Mouse (Mus musculus): ENCODE measurements around the gene 4930518I15Rik.

4930518I15Rik gene

DNA sequence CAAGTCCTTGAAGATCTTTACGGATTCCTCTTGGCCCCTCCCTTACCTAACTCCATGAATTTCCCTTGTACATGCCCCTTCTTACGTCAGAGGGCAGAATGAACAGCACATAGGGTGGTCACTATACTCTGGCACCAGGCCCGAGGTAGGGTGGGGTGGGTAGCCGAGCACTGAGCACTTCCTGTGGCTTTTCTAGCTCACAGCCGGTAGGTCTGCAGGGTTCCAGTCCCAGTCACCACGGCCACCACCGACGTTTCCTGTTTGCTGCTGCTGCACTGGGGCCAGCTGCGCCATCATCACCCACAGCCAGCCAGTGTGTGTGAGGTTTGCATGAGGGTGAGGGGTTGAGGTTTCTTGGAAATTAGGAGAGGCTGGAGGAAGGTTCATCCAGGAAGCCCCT, 20.0 kb upstream of the 4930518I15Rik start:
- 56% methylated on average over 9 of the region's 9 CpGs for WGBS

DNA sequence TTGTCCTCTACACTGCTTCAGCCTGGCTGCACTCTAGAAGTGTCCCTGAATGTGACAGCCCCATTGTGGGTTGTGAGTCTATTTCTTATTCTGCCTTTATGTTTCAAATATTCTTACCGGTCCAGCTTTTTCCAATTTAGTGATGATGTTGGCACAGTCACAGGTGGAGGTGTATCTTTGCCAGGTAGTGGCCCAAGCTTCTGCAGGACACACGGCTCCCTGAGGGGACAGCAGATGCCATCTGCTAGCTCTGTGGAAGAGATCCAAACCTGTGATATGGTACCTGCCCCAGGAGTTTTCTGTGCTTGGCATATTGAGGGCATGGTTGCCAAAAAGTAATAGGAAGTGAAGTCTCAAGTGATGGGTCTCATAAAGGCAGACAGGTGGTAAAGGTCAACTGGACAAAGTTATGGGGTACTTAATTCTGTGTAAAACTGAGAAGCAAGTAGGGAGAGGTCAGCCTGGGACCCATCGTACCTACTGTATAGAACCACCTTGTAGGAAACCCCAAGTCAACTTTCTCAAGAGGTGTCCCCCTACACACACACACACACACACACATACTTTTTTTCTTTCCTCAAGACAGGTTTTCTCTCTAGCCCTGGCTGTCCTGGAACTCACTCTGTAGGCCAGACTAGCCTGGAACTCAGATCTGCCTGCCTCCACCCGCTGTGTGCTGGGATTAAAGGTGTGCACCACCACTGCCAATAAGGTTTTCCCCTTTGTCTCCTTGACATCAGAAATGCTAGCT, 17.2 kb upstream of the 4930518I15Rik start:
- 86% methylated on average over 4 of the region's 4 CpGs for WGBS

DNA sequence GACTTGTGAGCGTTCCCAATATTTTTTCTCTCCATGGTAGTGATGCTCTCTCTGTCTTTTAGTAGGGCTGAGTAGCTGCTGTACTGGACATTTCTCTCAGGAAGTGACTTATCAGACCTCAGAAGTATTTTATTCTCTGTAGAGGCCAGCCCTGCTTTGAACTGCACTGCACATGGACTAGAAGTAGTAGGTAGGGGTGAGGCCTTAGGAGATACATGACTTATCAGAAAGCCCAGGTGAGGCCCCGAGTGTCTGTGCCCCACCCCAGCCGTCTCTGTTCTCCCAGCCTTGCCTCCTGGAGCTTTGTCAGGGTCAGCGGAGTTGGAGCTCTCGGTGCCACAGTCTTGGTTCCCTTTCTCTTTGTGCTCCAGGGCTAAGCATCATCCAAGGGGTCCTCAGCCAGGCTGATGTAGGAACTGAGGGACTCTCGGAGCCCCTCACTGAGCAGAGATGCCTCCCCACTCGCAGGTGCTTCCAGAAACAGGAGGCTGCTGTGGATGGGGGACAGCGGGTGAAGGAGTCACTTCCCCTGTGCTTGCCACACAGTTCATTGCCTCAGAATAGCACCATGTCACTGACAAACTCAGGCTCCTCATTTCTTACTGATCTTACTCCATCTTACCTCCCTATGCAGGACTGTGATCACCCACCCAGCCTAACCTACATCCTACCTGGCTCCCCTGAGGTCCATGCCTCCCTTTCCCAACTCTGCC, 16.5 kb upstream of the 4930518I15Rik start:
- 87% methylated on average over 8 of the region's 8 CpGs for WGBS

DNA sequence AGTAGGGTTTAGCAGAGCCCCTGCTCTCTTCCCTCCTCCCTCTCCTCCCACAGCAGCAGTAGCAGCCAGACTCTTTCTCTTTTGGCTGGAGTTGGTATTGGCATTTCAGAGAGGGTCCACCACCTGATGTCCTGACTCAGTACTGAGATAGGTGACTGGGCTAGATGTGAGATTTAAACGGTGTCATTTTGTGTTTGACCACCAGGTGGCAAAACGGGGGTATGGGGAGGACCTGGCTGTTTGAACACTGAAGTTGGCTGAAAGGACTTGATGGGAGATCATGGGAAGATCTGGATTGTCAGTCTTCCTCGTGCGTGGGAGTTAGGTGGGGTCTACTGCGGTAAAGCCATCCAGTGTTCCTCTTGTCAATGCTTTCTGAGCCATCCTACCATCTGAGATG, 15.9 kb upstream of the 4930518I15Rik start:
- 16% methylated on average over 5 of the region's 5 CpGs for WGBS

DNA sequence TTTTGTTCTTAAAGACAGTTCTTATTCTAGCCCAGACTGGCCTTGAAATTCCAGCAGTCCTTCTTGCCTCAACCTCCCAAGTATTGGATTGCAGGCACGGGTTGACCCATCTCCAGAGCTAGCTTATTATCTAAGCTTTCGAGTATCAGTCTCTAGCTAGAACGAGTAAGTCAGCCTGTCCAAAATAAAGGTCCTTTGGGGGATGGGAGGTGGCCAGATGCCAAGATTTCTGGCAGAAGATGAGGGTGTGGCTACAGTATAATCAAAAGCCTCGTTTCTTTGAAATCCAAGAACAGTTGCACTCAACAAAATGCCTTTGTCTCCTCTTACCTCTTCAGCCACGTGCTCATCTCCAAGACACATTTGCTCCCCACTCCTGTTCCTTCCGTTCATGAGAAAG, 12.8 kb upstream of the 4930518I15Rik start:
- WGBS, result 29% methylated on average over 6 of the region's 6 CpGs

DNA sequence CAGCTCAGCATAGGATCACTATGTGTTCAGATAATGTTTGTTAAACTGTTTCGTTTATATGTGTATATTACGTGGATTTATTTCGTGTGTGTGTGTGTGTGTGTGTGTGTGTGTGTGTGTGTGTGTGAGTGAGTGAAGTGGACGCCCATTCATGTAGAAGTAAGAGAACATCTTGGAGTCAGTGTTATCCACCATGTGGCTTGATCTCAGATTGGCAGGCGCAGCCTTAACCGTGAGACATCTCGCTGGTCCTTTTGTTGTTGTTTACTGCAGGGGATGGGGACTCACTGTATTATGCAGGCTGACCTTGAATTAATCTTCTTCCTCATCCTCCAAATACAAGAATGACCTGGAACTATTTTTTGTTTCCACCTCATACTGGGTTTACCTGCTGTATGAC, 11.8 kb upstream of the 4930518I15Rik start:
- 74% methylated on average over 7 of the region's 7 CpGs for WGBS

DNA sequence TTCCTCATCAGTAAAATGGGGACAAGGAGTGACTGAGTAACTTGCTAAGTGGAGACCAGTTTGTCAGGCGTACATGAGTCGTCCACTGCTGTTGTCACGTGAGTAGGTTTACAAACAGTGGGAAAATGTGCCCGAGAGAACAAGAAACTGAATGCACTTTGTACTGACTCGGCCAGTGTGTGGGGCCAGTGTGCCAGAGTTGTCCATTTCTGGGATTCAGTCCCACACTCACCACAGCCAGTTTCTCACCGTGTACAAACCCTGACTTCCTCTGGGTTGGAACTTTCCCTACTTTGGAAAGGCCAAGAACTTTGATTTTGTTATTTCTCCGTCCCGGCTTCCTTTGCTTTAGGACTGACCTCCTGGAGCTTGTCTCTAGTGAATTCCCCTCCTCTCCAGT, 11.2 kb upstream of the 4930518I15Rik start:
- WGBS, result 39% methylated on average over 8 of the region's 8 CpGs

DNA sequence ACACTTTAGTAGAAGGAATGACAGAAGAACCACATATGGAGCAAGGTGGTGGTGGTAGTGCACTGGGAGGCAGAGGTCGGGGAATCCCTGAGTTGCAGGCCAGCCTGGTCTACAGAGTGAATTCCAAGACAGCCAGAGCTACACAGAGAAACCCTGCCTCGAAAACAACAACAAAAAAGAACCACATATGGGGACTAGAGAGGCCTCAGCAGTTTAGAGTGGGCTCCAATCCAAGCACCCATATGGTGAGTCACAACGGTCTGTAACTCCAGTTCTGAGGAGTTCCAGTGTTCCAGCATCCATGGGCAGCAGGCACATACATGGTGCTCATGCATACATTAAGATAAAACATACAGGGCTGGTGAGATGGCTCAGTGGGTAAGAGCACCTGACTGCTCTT, 6.7 kb upstream of the 4930518I15Rik start:
- 32% methylated on average over 3 of the region's 3 CpGs for WGBS

DNA sequence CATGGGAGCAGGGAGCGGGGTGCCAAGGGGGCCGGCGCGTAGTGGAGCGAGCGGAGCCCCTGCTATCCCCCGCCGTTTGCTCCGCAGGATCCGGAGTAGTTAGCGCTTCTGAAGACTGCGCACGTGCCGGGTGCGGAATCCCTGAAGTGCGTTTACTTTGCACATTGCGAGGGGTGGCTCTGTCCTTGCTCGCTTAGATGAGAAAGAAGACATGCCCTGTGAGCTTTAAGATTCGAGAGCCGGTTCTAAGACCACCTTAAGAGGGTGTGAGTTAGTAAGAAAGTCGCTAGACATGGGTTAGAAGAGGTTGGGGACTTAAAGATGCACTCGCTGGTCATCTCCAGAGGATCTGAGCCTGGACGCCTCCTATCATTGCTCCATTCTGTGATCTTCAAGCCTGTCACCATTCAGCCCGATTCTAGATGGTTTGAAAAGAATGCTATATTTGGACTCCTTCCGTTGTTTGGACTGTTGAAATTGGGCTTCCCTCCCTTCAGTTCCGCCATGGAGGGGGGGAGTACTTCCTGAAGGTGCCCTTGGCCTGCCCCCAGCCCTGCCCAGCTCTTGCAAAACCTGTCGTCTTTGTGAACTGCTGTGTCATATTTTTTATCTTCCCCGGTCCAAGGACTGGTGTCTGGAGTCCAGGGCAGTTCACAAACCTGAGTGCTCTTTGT, 5.9 kb upstream of the 4930518I15Rik start:
- 2% methylated on average over 28 of the region's 28 CpGs for WGBS

DNA sequence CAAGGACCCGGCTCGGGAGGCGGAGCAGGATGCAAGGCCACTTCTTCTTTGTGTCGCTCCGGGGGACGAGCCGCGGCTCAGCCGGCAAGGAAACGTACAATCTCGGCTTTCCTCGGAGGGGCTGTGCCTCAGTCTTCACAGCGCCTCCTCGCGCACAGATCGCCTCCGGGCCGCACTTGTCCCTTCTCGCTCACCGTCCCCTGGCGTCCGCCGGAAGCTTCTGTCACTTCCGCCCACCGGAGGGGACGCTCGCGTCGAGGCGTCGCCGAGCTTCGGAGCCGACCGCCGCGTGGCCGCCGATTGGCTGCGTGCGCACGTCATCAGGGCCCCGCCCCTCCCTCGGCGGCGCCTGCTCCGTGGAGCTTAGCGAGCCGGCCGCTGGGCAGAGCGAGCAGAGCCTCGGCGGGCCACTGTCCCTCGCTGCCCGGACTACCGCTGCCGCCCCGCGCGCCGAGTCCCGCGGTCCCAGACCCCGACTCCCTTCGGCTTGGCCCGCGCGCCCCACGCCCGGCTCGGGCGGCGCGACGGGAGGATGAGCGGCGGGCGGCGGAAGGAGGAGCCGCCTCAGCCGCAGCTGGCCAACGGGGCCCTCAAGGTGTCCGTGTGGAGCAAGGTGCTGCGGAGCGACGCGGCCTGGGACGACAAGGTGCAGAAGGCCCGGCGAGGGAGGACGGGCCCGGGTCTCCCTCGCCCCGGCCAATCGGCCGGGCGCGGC, 5.2 kb upstream of the 4930518I15Rik start, which contains the start of gene Rab5if:
Rab5if (plus strand) TSS at position 357 of the 715 bp plus-strand sequence.
- WGBS, result under 1% methylated on average over 94 of the region's 98 CpGs

DNA sequence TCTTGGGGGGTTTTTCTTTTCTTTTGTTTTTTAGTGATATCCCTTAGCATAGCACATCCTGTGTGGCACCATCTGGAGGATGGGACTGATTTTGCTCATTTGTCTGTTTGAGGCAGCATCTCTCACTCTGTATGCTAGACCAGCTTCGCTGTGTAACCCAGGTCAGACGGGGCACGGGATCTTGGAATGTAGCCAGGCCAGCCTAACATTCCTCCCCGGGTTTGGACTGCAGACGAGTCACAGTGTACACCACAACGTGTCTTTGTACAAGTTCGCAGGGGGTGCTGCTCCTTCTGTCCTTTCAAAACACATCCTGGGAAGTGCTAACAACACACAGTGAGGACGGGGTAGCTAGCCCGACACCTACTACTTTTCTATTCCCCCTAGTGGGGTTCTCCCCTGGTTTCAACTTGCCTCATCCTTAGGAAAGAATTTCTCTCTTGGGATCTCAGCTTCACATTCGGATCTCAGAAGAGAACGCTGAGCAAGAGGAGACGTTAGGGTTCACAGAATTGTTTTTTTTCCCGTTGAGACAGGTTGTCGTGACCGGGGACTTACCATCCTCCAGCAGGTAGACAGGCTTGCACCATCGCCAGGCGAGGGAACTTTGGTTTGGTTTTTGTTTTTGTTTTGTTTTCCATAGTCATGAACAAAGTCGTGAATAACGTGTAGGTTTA, 4.4 kb upstream of the 4930518I15Rik start:
- under 1% methylated on average over 19 of the region's 19 CpGs for WGBS

DNA sequence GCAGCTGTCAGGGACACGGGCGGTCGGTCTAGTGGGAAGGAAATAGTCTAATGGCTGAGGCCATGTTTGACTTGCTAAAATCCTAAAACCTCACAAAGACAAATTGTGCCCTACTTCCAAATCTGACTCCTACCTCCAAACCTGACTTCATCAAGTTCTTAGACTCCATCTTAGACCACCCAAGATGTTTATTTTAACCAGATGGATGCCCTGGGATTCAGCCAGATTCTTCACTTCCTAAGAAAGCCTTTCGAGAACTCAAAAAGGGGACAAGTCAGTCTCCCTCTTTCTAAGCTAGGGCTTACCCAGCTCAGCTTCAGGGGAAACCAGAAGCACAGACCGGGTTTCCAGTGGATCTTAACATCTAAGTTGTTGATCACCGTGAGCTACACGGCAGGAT, 925 bp upstream of the 4930518I15Rik start:
- 79% methylated on average over 7 of the region's 7 CpGs for WGBS

DNA sequence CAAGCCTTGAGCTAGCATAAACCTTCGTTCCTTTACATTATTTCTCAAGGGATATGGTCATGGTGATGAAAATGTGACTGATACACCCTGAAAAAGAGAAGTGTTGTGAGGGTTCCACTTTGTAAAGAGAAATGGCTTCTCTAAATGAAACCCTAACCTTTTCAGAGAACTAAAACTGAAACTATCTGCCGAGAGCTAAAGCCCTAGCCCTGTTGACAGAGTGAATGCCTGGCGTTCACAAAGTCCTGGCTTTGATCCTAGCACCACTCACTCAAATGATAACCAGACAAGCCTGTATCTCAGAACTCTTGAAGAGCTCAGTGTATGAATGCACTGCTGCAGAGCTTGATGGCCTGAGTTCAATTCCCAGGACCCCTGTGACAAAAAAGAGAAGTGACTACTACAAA, 358 bp downstream of the 4930518I15Rik start:
- 69% methylated on average over 3 of the region's 3 CpGs for WGBS

DNA sequence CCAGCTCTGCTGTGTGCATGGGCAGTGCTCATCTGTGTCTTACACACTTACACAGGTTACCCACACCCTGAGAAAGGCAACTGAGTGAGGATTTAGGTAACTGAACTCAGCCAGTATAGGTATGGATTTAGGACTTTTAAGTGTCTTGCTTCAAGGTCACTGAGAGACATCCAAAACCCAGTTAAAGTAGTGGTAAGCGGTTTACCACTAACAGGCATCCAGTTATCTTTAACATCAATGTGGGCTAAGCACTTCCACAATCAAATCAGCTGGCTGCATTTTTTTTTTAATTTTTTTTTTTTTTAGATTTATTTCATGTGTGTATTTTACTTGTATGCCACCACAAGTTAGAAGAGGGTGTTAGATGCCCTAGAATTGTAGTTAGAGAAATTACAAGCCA, 1.4 kb downstream of the 4930518I15Rik start:
- WGBS, result 92% methylated on average over 1 of the region's 1 CpGs

DNA sequence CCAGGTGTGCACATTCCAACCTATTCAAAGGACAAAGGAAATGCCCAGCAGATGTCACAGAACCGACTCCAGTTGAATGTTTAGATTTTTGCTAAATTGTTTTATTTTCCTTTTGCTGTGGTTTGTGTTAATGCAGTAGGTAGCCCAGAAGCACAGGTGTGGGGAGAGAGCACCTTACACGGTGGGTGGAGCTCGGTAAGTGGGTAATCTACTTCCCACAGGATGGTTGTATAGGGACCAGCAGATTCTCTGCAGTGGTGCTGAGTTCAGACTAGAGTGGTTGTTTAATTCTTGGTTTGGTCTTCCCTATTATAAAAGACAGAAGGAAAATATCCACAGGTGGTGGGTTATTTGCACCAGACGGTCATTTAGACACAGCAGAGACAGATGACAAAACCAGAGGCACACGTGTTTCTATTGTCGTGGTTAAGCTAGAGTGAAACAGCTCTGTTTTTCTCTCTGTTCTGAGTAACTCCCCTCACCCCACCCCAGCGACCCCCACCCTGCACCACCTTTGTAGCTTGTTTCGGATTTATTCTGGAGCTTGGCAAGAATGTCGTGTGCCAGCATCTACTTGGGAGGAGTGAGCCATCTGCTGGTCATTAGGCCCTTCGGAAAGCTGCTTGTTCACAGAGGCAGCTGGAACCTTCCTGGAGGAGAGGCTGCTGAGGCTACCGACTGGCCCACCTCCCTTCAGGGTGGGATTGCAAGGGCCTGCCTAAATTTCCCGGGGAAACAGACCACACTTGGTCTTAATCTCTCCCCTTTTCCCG, 3.6 kb downstream of the 4930518I15Rik start:
- 29% methylated on average over 13 of the region's 13 CpGs for WGBS

DNA sequence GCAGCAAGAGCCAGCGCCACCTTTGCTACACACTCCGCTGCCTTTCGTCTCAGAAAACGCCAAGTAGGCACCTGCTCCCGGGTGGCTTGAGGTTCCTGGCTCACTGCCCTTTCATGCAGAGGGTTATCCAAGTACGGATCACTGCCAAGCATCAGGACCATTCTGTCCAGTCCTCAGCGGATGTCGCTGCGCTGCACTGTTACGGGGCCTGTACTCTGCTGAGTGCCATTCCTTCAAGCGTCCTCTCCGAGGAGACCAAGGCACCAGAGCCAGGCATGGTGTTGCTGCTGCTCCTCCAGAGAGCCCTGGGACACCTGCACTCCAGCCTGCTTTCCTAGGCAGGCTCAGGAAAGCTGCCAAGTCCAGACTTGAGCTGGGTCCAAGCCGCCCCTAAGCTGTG, 4.2 kb downstream of the 4930518I15Rik start:
- WGBS, result 42% methylated on average over 9 of the region's 13 CpGs

DNA sequence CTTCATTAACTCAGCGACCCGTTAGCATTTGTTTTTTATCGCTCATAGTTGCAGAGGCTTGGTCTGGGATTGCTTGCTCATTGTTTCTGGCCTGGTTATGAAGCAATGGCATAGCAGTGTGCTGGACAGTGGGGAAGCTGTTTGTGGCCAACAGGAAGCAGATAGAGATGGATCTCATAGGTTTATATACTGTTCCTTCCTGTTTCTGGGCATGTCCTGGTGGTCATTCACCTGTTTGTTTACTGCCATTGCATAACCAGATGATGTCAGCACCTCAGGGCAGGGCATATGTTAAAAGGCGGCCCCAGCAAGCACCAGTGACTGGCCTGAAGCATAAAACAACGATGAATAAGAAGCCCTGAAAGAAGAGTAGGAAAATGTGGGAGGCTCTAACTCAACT, 7.2 kb downstream of the 4930518I15Rik start:
- 83% methylated on average over 5 of the region's 5 CpGs for WGBS

DNA sequence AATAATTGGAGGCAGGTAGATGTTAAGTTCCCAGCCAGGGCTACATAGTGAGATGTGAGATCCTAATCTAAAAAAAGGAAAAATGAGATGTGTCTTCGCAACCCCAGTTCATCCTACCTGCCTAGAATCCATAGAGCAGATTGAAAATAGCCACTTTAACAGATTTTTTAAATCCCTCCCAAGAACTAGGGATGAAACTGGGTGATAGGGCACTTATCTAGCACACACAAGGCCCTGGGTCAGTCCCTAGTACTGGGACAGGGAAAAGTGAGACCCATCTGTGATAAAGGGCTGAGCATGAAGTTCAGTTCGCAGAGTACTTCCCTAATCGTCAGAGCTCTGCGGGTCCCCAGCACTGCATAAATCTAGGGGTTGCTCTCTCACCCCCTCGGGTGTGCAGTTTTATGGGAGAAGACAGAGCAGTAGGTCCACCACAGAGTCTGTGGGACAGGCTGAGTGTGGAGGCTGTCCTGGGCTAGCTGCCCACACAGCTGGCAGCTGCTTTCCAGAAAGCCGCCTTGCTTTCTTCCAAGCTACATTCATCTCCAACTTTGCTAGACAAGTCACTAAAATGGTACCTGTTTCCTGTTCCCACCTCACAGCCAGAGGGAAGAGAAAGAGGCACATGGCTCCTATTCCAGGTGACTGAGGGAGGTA, 9.1 kb downstream of the 4930518I15Rik start:
- 64% methylated on average over 6 of the region's 6 CpGs for WGBS

DNA sequence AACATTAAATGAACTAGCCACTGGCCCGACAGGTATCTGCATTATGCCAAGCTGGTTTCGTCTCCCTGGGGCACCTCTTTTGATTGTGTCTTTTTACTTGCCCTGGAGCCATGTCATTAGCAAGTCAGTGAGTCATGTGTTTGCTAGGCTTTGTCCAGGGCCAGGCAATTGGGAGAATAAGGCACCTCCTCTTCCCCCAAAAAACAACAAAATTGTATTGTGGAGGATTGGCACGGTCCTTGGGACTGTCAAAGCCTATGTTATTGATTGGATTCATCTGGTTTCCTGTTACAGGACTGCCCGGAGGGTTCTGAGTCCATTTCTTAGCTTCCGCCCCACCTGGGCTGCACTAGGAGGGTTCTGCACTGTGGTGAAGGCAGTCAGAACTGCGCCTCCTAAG, 10.1 kb downstream of the 4930518I15Rik start:
- WGBS, result 88% methylated on average over 6 of the region's 6 CpGs

DNA sequence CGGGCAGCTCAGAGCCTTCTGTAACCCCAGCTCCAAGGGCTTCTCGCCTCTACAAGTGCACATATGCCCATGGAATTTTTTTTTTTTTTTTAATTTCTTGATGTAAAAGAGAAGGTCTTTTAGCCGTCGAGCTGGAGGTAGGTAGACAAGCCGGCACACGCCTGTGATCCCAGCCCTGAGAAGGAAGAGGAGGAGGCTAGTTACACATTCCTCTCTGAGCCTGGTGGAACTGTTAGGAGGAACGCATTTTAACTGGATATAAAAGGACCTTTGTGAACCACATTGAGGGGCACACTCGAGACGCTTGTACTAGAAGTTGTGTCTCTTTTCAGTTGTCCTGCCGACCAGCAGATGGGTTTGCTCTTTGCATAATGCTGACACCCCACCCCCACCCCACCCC, 13.0 kb downstream of the 4930518I15Rik start:
- WGBS, result 59% methylated on average over 10 of the region's 10 CpGs

Measured in cerebral cortex, adult 2 months (tissue).